Comparison of ENCODE assay signal across 15 mouse cellular contexts in the genomic region with DNA sequence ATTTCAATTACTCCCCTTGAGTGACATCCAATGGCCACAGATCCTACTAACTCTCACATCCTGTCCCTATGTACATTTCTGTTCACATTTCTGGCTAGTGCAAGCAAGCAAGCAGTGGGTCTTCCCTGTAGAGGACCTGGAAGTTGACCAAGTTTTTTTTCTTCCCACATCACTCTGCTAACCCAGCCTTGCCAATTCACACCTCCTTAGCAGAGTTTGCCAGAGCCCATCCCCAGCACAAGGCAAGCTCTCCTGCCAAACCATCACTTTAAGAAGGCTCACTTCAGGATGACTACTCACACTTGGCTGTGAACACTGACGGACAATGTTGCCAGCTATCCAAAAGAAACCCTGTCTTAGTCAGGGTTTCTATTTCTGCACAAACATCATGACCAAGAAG.
A peak's percentile ranks its signal among the peaks of the same experiment; 100 is the strongest.
DNase-seq lines count a peak whose midpoint lies in the region; ATAC-seq and TF ChIP-seq lines count a peak whose summit lies in the region.
"Had no signal": no experiment of that assay in that cellular context is flagged by ENCODE, and none has a peak within 500 bp of the region (broad histone marks: within the 10 kb centered on the region; RNA-seq: fewer than 3 reads in every experiment).

No protein-coding gene starts in this region.

- H3K27me3 ChIP-seq in lung, embryonic 14.5 days (ENCODE audit: insufficient read depth, low read length): no peaks in the 10 kb centered on the region
- H3K27me3 ChIP-seq in forebrain, postnatal 0 days (ENCODE audit: insufficient read depth, low read length): no peaks in the 10 kb centered on the region
- H3K27me3 ChIP-seq: embryonic facial prominence, embryonic 15.5 days; liver, embryonic 13.5 days had no signal

- TF ChIP-seq CTCF in lung, embryonic 14.5 days (IDR thresholded peaks at IDR 0.05; ENCODE audit: low read depth): no peak
- TF ChIP-seq CTCF in forebrain, postnatal 0 days (IDR thresholded peaks at IDR 0.05; ENCODE audit: low read depth): no peak

- H3K36me3 ChIP-seq in lung, embryonic 14.5 days (ENCODE audit: insufficient read depth): no peaks in the 10 kb centered on the region
- H3K36me3 ChIP-seq in forebrain, postnatal 0 days (ENCODE audit: insufficient read depth): no peaks in the 10 kb centered on the region
- H3K36me3 ChIP-seq: embryonic facial prominence, embryonic 15.5 days; liver, embryonic 13.5 days had no signal

- H3K9me3 ChIP-seq in lung, embryonic 14.5 days (ENCODE audit: low read depth, low read length): no peaks in the 10 kb centered on the region
- H3K9me3 ChIP-seq in forebrain, postnatal 0 days (ENCODE audit: low read length): no peaks in the 10 kb centered on the region
- H3K9me3 ChIP-seq: embryonic facial prominence, embryonic 15.5 days; liver, embryonic 13.5 days had no signal

- DNase-seq in cerebellum, postnatal 14 days: peak; percentile 16 to 37
- DNase-seq in cerebellum, adult 8-10 months: no peak
- peak; percentile 75 for DNase-seq in lung, embryonic 14.5 days
- no peak for DNase-seq in lung, postnatal 14 days
- DNase-seq in 3134 (ENCODE audit: extremely low read depth, insufficient read length, low spot score): peak; percentile 11
- peak; percentile 45 for DNase-seq in forebrain, postnatal 0 days
- no peak for DNase-seq in spleen, adult 12 weeks (ENCODE audit: low spot score)
- no peak for DNase-seq in thymus, postnatal 10 days (ENCODE audit: low spot score in 2 of 2)
- DNase-seq: cerebellum, adult 11-12 months; gastrocnemius, adult 2 months; heart, adult 11 months; liver, embryonic 13.5 days had no signal

- H3K4me3 ChIP-seq in lung, embryonic 14.5 days (ENCODE audit: low read depth, low read length): no peak overlapping the region
- no peak overlapping the region for H3K4me3 ChIP-seq in forebrain, postnatal 0 days (ENCODE audit: low read depth, low read length)
- H3K4me3 ChIP-seq: embryonic facial prominence, embryonic 15.5 days; gastrocnemius, adult 2 months; liver, embryonic 13.5 days had no signal

- H3K4me1 ChIP-seq in lung, embryonic 14.5 days (ENCODE audit: insufficient read depth): peaks cover 37% of the 10 kb centered on the region
- peaks cover 4% of the 10 kb centered on the region; the same call in 1 of the 2 replicates for H3K4me1 ChIP-seq in forebrain, postnatal 0 days (ENCODE audit: insufficient read depth)
- H3K4me1 ChIP-seq: liver, embryonic 13.5 days had no signal

- no peak overlapping the region for H3K27ac ChIP-seq in lung, embryonic 14.5 days (ENCODE audit: low read depth)
- no peak overlapping the region for H3K27ac ChIP-seq in forebrain, postnatal 0 days (ENCODE audit: low read depth, low read length)
- H3K27ac ChIP-seq: embryonic facial prominence, embryonic 15.5 days; gastrocnemius, adult 2 months; liver, embryonic 13.5 days had no signal

- H3K9ac ChIP-seq in lung, embryonic 14.5 days: no peak overlapping the region
- H3K9ac ChIP-seq in forebrain, postnatal 0 days: no peak overlapping the region
- H3K9ac ChIP-seq: embryonic facial prominence, embryonic 15.5 days; liver, embryonic 13.5 days had no signal

- H3K4me2 ChIP-seq in lung, embryonic 14.5 days: no peak overlapping the region
- H3K4me2 ChIP-seq in forebrain, postnatal 0 days (ENCODE audit: low read depth): no peak overlapping the region
- H3K4me2 ChIP-seq: embryonic facial prominence, embryonic 15.5 days; liver, embryonic 13.5 days had no signal

- WGBS in lung, embryonic 14.5 days: 64% methylated on average over 1 of the region's 1 CpGs
- 65% methylated on average over 1 of the region's 1 CpGs for WGBS in forebrain, postnatal 0 days

- peak; percentile 21; the same call in 1 of the 2 replicates for ATAC-seq in lung, embryonic 14.5 days (ENCODE audit: insufficient read depth)
- ATAC-seq in forebrain, postnatal 0 days: peak; percentile 50; the same call in 1 of the 2 replicates
- ATAC-seq: inflammation-experienced regulatory T-cells, adult 6 months; midbrain, embryonic 16.5 days had no signal

Comparison
In these comparisons a context has a peak if more than half of its experiments do, and no peak if none do; other contexts are left out.
1. DNase-seq: peak in cerebellum, postnatal 14 days (2 of 2), lung, embryonic 14.5 days (single experiment), 3134 (single experiment) and forebrain, postnatal 0 days (single experiment); none in cerebellum, adult 8-10 months (single experiment), lung, postnatal 14 days (single experiment), spleen, adult 12 weeks (single experiment) and thymus, postnatal 10 days (0 of 2).